Mouse (Mus musculus) ZHBTc4 (cell line): ENCODE results near the gene Poc5.
A peak's percentile ranks its signal among the peaks of the same experiment; 100 is the strongest.

Experiments used
- DNase-seq: peaks from one replicate; pipeline ENCODE4 v3.0.0-alpha.2; 2011; ENCODE audit warnings: low read depth, low spot score

Gene Poc5

GRCm38 (mm10) chr13:96431595-96432156, 43.6 kb downstream of the Poc5 start:
- peak; percentile 87 for DNase-seq

- no peak for DNase-seq
Measured at GRCm38 (mm10) chr13:96432376-96432811, 44.3 kb downstream of the Poc5 start.

- DNase-seq: no peak
Measured at GRCm38 (mm10) chr13:96433041-96433440, 44.9 kb downstream of the Poc5 start.

GRCm38 (mm10) chr13:96433648-96434190, 45.6 kb downstream of the Poc5 start:
- no peak for DNase-seq

GRCm38 (mm10) chr13:96434899-96435331, 46.8 kb downstream of the Poc5 start:
- DNase-seq: no peak

GRCm38 (mm10) chr13:96435793-96436192, 47.7 kb downstream of the Poc5 start:
- DNase-seq: no peak

GRCm38 (mm10) chr13:96436921-96437320, 48.8 kb downstream of the Poc5 start:
- DNase-seq: no peak

- peak; percentile 23 for DNase-seq
Measured at GRCm38 (mm10) chr13:96440436-96440835, 52.3 kb downstream of the Poc5 start.

GRCm38 (mm10) chr13:96450205-96450856, 62.2 kb downstream of the Poc5 start:
- DNase-seq: no peak

- no peak for DNase-seq
Measured at GRCm38 (mm10) chr13:96450869-96451268, 62.8 kb downstream of the Poc5 start.

GRCm38 (mm10) chr13:96451386-96452140, 63.5 kb downstream of the Poc5 start:
- DNase-seq: no peak

- DNase-seq: no peak
Measured at GRCm38 (mm10) chr13:96452621-96453020, 64.5 kb downstream of the Poc5 start.

- DNase-seq: no peak
Measured at GRCm38 (mm10) chr13:96454288-96454687, 66.2 kb downstream of the Poc5 start.

GRCm38 (mm10) chr13:96457566-96457965, 69.5 kb downstream of the Poc5 start:
- DNase-seq: no peak

- no peak for DNase-seq
Measured at GRCm38 (mm10) chr13:96458018-96458417, 69.9 kb downstream of the Poc5 start.

- no peak for DNase-seq
Measured at GRCm38 (mm10) chr13:96458606-96459005, 70.5 kb downstream of the Poc5 start.

GRCm38 (mm10) chr13:96462644-96463043, 74.5 kb downstream of the Poc5 start:
- no peak for DNase-seq

- DNase-seq: peak; percentile 71
Measured at GRCm38 (mm10) chr13:96465315-96465714, 77.2 kb downstream of the Poc5 start.
